Mouse (Mus musculus) gastrocnemius, postnatal 36 days (tissue): ENCODE results near the gene Dll3. TPM values are rescaled to one million over a fixed set of nuclear protein-coding genes. Genes with fewer than 3 reads are reported as not detected.
"Not testable (repeated sequence)": the region's sequence is repeated elsewhere in the genome, so short reads cannot be mapped to it uniquely, and the experiment has no call there.

Source experiments
- DNase-seq, 2 experiments: peaks; one replicate each; pipeline ENCODE4 v3.0.0; 2022
- intact Hi-C: fragments of 180-260 bp; cut with DNase I; formaldehyde crosslinking; loops from one replicate; pipeline ENCODE4 v1.15.1; 2025
- total RNA-seq, 2 experiments: library from RNA; stranded (reverse); gene quantifications; 2 replicates each; pipeline ENCODE4 v1.2.3; 2021

Gene Dll3
- total RNA-seq, 2 experiments from 2014 or later = not detected

DNA sequence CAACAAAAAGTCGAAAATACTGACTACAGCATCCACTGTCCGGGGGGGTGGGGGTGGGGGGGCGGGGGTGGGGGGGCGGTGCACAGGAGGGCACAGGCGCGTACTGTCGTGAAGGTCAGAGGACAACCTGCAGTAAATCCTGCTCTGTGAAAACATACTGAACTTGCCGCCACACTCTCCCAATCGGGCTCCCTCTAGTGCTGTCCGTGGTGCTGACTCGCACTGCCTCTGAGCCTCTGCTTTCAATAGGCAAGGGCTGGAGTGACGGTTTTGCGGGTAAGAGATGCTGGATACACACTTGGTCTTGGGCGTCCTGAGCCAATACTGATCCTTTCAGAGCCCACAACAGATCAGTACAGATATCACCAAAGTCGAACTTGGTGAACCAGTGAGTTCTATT, 38.3 kb downstream of the Dll3 start:
- intact Hi-C loops = no loop called here
- DNase-seq = peak; percentile 20 to 33

DNA sequence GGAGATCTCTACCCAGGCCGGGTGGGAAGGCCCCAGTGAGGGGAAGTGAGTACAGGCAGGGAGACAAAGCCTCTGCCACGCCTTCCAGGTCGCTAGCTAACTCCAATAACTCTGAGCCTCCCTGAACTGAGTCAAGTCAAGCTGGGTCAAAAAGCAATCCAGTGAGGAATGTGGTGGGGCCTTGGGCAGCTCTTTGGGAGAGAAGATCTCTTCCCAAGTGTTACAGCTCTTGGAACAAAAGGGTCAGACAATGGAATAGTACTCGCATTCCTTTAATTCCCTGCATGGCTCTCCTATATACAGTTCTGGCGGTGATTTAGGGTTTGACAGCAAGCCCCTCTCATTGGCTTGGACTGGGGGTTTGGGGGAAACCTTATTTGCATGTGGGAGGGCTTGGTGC, 39.2 kb downstream of the Dll3 start:
- intact Hi-C loops = no loop called here
- no peak for DNase-seq

DNA sequence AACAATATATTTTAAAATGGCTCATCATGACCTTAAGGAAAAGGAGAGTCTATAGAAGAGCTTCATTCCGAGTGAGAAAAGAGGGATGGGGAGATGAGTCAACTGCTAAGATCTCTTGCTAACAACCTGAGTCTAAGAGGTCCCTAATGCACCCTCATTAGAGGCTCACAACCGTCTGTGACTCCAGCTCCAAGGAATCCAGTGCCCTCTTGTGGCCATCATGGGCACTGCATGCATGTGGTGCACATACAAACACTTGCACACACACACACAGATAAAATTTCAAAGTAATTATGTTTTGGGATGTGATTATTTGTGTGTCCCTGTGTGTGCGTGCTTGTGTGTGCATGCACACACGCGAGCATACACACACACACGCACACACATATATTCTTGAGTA, 46.6 kb downstream of the Dll3 start:
- DNase-seq = no peak
- intact Hi-C loops = no loop called here

DNA sequence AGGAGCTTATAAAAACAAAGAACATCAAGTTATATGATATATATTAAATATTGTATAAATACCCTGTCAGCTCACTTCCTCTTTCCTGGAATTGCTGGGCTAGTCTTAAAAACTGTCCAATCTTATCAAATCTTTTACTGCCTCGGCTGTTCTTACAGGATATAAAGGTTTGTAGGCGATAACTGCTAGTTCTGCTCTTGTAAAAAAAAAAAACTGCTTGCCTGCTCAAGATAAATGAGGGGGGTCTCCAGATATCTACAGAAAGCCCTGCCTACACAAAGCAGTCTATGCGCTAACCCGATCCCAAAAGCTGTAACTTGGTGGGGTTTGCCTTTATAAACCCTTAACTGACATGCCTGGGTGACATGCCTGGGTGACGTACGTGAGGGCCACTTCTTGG, 47.4 kb downstream of the Dll3 start:
- intact Hi-C loops = no loop called here
- no peak for DNase-seq

DNA sequence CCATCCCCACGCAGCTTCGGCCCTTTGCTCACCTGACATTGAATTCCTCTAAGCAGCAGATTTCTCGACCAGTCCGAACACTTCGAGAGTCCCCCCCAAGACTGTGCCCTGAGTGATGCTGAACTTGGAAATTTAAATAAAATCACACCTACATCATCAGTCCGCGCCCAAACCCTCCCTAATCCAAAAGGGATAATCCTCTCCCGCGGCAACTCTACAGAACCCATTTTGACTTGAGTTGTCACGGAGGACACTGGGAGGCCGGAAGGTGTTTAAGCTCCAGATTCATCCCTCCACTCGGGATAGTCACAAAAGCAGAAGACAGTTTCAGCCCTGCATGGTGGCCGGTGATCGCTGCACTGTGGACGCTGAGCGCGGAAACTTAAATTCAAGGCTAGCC, 50.1 kb downstream of the Dll3 start:
- no peak for DNase-seq
- intact Hi-C loops = no loop called here

DNA sequence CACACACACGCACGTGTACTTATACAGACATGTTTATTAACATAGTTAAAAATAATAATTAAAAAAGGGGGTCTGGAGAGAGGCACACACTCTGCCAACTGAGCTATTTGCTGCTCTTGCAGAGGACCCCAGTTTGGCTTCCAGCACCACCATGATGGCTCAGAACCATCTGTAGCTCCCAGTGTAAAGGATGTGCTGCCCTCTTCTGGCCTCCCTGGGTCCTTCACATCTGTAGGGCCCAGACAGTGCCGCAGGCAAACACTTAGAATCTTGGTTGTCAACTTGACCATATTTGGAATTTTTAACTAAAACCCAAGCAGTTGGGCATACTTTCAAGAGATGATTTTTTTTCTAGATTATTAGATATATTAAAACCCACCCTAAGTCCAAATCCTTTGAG, 53.1 kb downstream of the Dll3 start:
- intact Hi-C loops = no loop called here
- DNase-seq = no peak

DNA sequence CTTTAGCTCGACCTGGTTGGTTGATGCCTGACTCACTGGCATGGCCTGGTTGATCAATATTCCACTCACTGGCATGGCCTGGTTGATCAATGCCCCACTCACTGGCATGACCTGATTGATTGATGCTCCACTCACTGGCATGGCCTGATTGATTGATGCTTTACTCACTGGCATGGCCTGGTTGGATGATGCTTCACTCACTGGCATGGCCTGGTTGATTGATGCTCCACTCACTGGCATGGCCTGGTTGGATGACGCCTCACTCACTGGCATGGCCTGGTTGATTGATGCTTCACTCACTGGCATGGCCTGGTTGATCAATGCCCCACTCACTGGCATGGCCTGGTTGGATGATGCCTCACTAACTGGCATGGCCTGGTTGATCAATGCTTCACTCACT, 58.1 kb downstream of the Dll3 start:
- DNase-seq, intact Hi-C loops: not testable (repeated sequence)

Other genes with a start within 250 kb of the Dll3 start
- gene Fcgbp, start 231.0 kb downstream of the Dll3 start, total RNA-seq = under 1 TPM in 1 of 2 experiments, not detected in 1; 0.13 TPM
- gene 9530053A07Rik, start 172.8 kb downstream of the Dll3 start, total RNA-seq = not detected
- gene Fbl, start 132.5 kb downstream of the Dll3 start, total RNA-seq = 10 to 100 TPM; 18.8 to 22.9 TPM
- 10 to 100 TPM; 82.4 to 90.6 TPM for gene Dyrk1b, start 122.8 kb downstream of the Dll3 start, total RNA-seq
- gene Eid2, start 34.4 kb downstream of the Dll3 start, total RNA-seq = 1 to 10 TPM; 4.9 to 6.3 TPM
- gene Eid2b, start 24.5 kb downstream of the Dll3 start, total RNA-seq = 1 to 10 TPM; 5.2 to 5.9 TPM
- gene Selenov, start 11.1 kb downstream of the Dll3 start, total RNA-seq = not detected
- 10 to 100 TPM; 41.9 to 42.5 TPM for gene Timm50, start 9.8 kb upstream of the Dll3 start, total RNA-seq
- gene Supt5, start 36.5 kb upstream of the Dll3 start, total RNA-seq = 10 to 100 TPM; 52.0 to 61.4 TPM
- gene Rps16, start 48.4 kb upstream of the Dll3 start, total RNA-seq = 100 to 1,000 TPM; 298 to 415 TPM
- 1 to 10 TPM; 4.7 to 7.8 TPM for gene Plekhg2, start 70.4 kb upstream of the Dll3 start, total RNA-seq
- gene Zfp36, start 78.0 kb upstream of the Dll3 start, total RNA-seq = 10 to 100 TPM in 1 of 2 experiments, 1 to 10 TPM in 1; 6.1 to 20.5 TPM
- 10 to 100 TPM; 19.1 to 22.1 TPM for gene Med29, start 90.5 kb upstream of the Dll3 start, total RNA-seq
- gene Paf1, start 90.7 kb upstream of the Dll3 start, total RNA-seq = 10 to 100 TPM; 27.0 to 27.6 TPM
- gene Gmfg, start 135.2 kb upstream of the Dll3 start, total RNA-seq = 1 to 10 TPM; 2.2 to 4.4 TPM
- gene Lrfn1, start 149.7 kb upstream of the Dll3 start, total RNA-seq = under 1 TPM; 0.20 to 0.30 TPM
- not detected for gene Ifnl2, start 208.2 kb upstream of the Dll3 start, total RNA-seq
- gene Ifnl3, start 220.6 kb upstream of the Dll3 start, total RNA-seq = not detected
- not detected for gene Sycn, start 238.6 kb upstream of the Dll3 start, total RNA-seq
- gene Nccrp1, start 245.0 kb upstream of the Dll3 start, total RNA-seq = not detected